Mouse (Mus musculus): ENCODE measurements at regions not wholly inside any gene's neighbourhood (a gene's known extent, or its start where the extent isn't known, plus 50 kb on each side); places are given as distances from the start of the nearest gene placed in this dataset.

DNA sequence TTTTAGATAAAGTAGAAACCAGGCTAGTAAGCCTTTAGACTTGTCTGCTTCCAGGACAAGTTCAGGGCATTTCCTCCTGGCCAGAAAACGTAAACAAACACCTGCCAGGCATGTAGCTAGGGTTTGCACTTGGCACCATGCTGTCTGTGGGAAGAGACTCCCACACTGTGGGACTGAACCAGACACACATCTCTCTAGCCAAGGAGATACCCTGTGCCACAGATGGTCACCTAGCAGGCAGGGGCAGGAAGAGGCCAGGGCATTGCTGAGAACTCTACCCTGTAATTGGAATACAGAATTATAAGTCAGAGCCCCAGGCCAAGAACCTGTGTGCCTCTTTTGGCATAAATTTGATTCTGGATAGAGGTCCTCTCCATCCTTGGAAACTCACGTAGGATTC lies 858.7 kb upstream of the A1bg start:
- TF ChIP-seq POLR2A (IDR thresholded peaks at IDR 0.05; ENCODE audit: extremely low read depth, insufficient read depth, low read length) = no peak
- Histone ChIP-seq H3K4me1 (ENCODE audit: control insufficient read depth, insufficient read depth, low read length) (no peaks in the 10 kb centered on the region), H3K4me3 (ENCODE audit: insufficient read depth, low read length) (no peak overlapping the region), H3K27ac (ENCODE audit: insufficient read depth, low read length) (no peak overlapping the region)

DNA sequence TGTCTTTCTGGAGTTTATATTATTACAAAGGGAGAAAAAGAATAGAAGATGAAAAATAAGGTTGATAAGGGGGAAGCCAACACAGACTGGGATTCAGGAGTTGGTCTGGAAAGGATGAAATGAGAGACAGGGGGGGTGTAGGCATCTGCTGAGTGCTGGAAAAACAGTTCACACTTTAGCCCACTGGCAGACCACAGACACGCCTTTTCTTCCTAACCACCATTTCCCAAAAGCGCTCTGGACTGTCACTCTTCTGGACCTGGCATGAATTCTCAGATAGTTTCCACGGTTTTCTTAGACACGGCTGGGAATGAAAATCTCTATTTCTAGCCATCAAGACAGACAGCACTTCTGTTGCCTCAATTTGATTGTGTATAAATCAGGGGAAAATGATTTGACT lies 850.2 kb upstream of the A1bg start:
- no peak for TF ChIP-seq CTCF (IDR thresholded peaks at IDR 0.05; ENCODE audit: extremely low read depth, insufficient read depth, low read length)
- no peak for TF ChIP-seq POLR2A (IDR thresholded peaks at IDR 0.05; ENCODE audit: extremely low read depth, insufficient read depth, low read length)
- Histone ChIP-seq H3K4me1 (ENCODE audit: control insufficient read depth, insufficient read depth, low read length) (peaks cover 1% of the 10 kb centered on the region; the same call in 1 of the 2 replicates), H3K27ac (ENCODE audit: insufficient read depth, low read length) (no peak overlapping the region), H3K4me3 (ENCODE audit: insufficient read depth, low read length) (no peak overlapping the region)

DNA sequence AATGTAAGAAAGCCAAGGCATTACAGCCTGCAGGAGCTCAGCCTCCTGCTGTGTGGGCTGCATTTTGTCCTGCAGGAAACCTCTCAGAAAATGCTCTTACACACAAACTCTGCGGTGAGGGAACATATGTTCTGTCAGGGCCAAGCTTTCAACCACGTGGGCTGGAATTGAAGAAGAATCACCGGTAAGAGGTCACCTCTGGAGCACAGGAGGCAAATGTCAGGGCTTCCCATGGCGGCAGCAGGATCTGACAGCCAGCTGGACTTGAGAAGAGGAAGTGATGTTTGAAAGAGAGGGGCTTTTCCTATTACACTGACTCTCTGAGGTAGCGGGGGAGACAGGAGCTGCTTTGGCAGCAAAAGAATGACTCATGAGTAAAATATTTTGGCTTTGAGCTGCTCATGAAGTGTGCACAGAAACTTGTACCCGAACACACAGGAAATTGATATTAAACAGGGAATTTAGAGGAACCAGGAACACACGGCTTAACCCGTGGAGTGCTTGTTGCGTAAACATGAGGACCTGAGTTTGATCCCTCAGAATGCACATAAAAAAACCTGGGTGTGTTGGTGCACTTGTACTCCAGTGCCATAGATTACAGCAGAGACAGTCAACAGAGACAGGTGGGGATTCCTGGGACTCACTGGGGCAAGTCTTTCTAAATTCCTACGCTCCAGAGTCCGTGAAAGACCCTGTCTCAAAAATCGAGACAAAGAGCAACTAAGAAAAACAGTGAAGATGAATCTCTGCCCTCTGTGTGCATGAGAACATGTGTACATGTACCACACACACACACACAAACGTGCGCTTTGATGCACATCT lies 848.1 kb upstream of the A1bg start:
- H3K27ac ChIP-seq (ENCODE audit: insufficient read depth, low read length) = no peak overlapping the region
- H3K4me3 ChIP-seq (ENCODE audit: insufficient read depth, low read length) = no peak overlapping the region
- H3K4me1 ChIP-seq (ENCODE audit: control insufficient read depth, insufficient read depth, low read length) = peaks cover 1% of the 10 kb centered on the region; the same call in 1 of the 2 replicates
- TF ChIP-seq POLR2A (IDR thresholded peaks at IDR 0.05; ENCODE audit: extremely low read depth, insufficient read depth, low read length) = no peak
- TF ChIP-seq CTCF (IDR thresholded peaks at IDR 0.05; ENCODE audit: extremely low read depth, insufficient read depth, low read length) = no peak

DNA sequence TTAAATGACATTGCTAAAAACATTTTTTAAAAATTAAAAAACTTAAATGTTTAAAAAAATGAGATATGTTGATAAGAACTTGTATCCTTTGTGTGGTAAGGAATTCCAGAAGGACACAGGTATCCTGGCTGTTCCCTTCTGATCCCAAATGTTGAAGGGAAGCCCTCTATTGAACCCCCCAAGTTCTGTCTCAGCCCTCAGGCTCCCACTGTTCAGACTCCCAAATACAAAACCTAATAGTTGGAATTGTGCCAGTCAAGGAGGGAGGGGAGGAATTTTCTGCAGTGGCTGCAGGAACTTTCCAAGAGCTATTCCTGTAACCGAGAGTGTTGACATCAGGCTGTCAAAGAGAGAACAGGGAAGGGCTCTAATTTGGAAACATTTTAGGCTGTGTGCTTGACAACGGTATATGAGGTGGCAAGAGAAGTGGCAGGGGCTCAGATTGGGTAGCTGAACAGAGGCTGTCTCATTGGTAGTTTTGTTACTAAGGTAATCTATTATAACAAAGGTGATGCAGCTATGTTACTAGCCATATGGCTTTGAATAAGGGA lies 843.8 kb upstream of the A1bg start:
- H3K4me3 ChIP-seq (ENCODE audit: insufficient read depth, low read length) = no peak overlapping the region
- TF ChIP-seq CTCF (IDR thresholded peaks at IDR 0.05; ENCODE audit: extremely low read depth, insufficient read depth, low read length) (no peak), POLR2A (IDR thresholded peaks at IDR 0.05; ENCODE audit: extremely low read depth, insufficient read depth, low read length) (no peak)
- no peak overlapping the region for H3K27ac ChIP-seq (ENCODE audit: insufficient read depth, low read length)
- H3K4me1 ChIP-seq (ENCODE audit: control insufficient read depth, insufficient read depth, low read length) = peaks cover 1% of the 10 kb centered on the region; the same call in 1 of the 2 replicates

DNA sequence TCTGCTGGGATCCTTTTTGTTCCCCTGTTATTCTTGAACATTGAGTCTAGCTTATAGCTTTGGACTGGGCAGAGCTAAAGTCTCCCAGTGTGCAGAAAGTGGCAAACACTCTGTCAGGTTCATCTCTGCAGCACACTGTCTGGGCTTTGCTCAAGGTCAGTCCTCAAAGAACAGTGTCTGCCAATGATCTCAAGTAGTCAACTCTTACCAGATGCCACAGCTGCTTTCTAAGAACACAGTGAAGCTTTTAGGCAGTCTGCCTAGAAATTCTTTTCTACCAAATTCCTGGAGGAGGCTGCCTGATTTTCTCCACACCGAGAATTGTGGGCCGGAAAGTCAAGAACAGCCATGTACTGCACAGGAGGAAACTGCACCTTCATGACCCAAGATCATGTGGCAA lies 831.0 kb upstream of the A1bg start:
- H3K4me1 ChIP-seq (ENCODE audit: control insufficient read depth, insufficient read depth, low read length) = no peaks in the 10 kb centered on the region
- TF ChIP-seq CTCF (IDR thresholded peaks at IDR 0.05; ENCODE audit: extremely low read depth, insufficient read depth, low read length) (no peak), POLR2A (IDR thresholded peaks at IDR 0.05; ENCODE audit: extremely low read depth, insufficient read depth, low read length) (no peak)
- H3K4me3 ChIP-seq (ENCODE audit: insufficient read depth, low read length) = no peak overlapping the region

DNA sequence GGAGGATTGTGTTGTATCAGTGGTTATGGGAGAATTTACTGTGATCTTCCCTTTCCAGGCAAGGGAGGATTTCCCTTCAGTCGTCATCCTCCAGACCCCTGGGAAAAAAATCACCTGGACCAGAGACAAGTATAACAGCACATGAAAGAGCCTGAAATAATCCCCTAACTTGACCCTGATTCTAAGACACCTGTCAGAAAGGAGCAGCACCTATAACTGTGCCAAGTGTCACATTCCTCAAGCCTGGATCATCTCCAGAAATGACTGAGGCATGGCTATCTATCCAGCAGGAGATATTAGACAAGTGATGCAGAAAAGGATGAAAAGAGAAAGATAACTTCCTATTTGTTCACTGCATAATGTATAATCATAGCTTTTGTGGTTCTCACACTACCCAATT lies 800.9 kb upstream of the A1bg start:
- Histone ChIP-seq H3K27ac (ENCODE audit: insufficient read depth, low read length) (no peak overlapping the region), H3K4me1 (ENCODE audit: control insufficient read depth, insufficient read depth, low read length) (no peaks in the 10 kb centered on the region), H3K4me3 (ENCODE audit: insufficient read depth, low read length) (no peak overlapping the region)
- TF ChIP-seq POLR2A (IDR thresholded peaks at IDR 0.05; ENCODE audit: extremely low read depth, insufficient read depth, low read length) (no peak), CTCF (IDR thresholded peaks at IDR 0.05; ENCODE audit: extremely low read depth, insufficient read depth, low read length) (no peak)

More for the DNA sequence above, 831.0 kb upstream of the A1bg start:
- no peak overlapping the region for H3K27ac ChIP-seq (ENCODE audit: insufficient read depth, low read length)

DNA sequence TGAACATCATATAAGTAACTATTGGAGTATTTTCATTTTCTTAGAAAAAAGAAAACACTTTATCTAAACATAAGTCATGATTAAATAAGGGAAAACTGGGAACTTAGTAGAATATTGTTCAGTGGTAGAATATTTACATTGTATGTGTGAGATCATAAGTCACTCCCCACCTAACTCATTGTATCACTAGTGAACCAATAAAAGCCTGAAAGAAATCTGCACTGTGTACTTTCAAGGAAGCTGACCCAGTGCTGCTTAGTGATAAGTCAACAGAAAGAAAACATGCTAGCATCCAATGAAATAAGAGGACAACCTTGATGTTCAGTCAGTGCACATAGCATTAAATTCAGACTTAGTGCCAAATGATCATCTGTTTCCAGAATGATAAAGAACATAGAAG lies 795.7 kb upstream of the A1bg start:
- Histone ChIP-seq H3K4me3 (ENCODE audit: insufficient read depth, low read length) (no peak overlapping the region), H3K4me1 (ENCODE audit: control insufficient read depth, insufficient read depth, low read length) (no peaks in the 10 kb centered on the region), H3K27ac (ENCODE audit: insufficient read depth, low read length) (no peak overlapping the region)
- TF ChIP-seq CTCF (IDR thresholded peaks at IDR 0.05; ENCODE audit: extremely low read depth, insufficient read depth, low read length) (no peak), POLR2A (IDR thresholded peaks at IDR 0.05; ENCODE audit: extremely low read depth, insufficient read depth, low read length) (no peak)

DNA sequence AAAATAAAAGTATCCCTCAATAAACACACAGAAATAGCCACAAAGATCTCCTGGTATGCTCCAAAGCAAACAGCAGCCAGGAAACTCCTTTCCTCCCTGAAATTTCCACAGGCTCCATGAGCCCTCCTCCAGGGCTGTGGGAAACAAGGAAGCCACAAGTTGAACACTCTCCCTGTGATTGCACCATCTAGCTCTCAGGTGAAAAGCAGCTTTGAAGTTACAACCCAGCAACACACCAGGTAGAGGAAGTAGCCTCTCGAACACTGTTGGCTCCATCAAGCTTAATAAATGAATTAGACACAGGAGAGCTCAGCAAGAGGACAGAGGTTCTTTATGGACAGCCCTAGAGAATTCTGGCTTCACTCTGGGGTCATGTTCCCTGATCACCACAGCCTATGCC lies 794.4 kb upstream of the A1bg start:
- H3K4me3 ChIP-seq (ENCODE audit: insufficient read depth, low read length) = no peak overlapping the region
- no peaks in the 10 kb centered on the region for H3K4me1 ChIP-seq (ENCODE audit: control insufficient read depth, insufficient read depth, low read length)
- TF ChIP-seq CTCF (IDR thresholded peaks at IDR 0.05; ENCODE audit: extremely low read depth, insufficient read depth, low read length) (no peak), POLR2A (IDR thresholded peaks at IDR 0.05; ENCODE audit: extremely low read depth, insufficient read depth, low read length) (no peak)
- no peak overlapping the region for H3K27ac ChIP-seq (ENCODE audit: insufficient read depth, low read length)

DNA sequence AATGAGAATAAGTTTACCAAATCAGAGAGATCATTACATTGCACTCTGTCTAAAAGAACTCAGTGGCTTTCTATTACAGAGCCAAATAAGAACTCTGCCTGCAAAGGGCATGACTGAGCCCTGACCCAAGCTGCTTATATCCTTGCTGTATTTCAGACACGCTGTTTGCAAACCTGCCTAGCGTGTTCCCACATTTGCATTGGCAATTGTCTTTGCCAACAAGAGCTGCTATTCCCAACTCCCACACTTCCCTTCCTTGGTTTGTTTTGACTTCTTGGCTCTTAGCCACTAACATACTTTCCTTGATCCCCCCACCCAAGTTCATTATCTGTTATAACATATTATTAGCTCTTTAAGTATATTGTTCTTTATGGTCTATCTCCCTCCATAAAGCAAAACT lies 791.1 kb upstream of the A1bg start:
- TF ChIP-seq CTCF (IDR thresholded peaks at IDR 0.05; ENCODE audit: extremely low read depth, insufficient read depth, low read length) (no peak), POLR2A (IDR thresholded peaks at IDR 0.05; ENCODE audit: extremely low read depth, insufficient read depth, low read length) (no peak)
- no peaks in the 10 kb centered on the region for H3K4me1 ChIP-seq (ENCODE audit: control insufficient read depth, insufficient read depth, low read length)
- no peak overlapping the region for H3K4me3 ChIP-seq (ENCODE audit: insufficient read depth, low read length)
- H3K27ac ChIP-seq (ENCODE audit: insufficient read depth, low read length) = no peak overlapping the region

DNA sequence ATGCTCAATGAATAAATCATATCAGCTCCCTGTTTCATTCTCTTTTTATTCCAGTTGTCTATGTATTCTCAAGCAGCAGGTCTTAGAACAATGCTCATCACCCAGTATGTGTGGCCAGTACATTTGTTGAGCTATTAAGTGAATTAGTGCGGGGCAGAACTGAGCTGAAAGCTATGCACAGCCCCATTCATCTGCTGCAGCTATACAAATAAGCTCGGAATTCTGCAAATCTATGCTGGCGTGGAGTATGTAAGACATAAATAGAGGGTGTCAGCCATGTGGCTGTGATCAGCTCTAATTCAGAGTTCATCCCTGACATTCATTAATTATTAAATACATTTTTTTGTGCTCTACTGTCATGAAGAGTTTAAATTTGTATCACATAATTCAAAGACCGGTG lies 786.1 kb upstream of the A1bg start:
- TF ChIP-seq POLR2A (IDR thresholded peaks at IDR 0.05; ENCODE audit: extremely low read depth, insufficient read depth, low read length) (no peak), CTCF (IDR thresholded peaks at IDR 0.05; ENCODE audit: extremely low read depth, insufficient read depth, low read length) (no peak)
- Histone ChIP-seq H3K4me3 (ENCODE audit: insufficient read depth, low read length) (no peak overlapping the region), H3K27ac (ENCODE audit: insufficient read depth, low read length) (no peak overlapping the region), H3K4me1 (ENCODE audit: control insufficient read depth, insufficient read depth, low read length) (no peaks in the 10 kb centered on the region; the same call in 1 of the 2 replicates)
